Mouse (Mus musculus): Measurements from ENCODE around the gene Cdc42bpa.

The Cdc42bpa gene

GRCm38 (mm10) chr1:180170071-180170470 lies 209.8 kb downstream of the Cdc42bpa start:
- DNase-seq, result no peak

- DNase-seq, result no peak
These were observed 211.6 kb downstream of the Cdc42bpa start for GRCm38 (mm10) chr1:180171883-180172282.

- no peak for DNase-seq
These were observed 212.3 kb downstream of the Cdc42bpa start for GRCm38 (mm10) chr1:180172600-180172999.

- no peak for DNase-seq
These were observed 212.7 kb downstream of the Cdc42bpa start for GRCm38 (mm10) chr1:180173017-180173416.

- DNase-seq, result no peak
These were observed 214.4 kb downstream of the Cdc42bpa start for GRCm38 (mm10) chr1:180174718-180175117.

- no peak for DNase-seq
These were observed 214.9 kb downstream of the Cdc42bpa start for GRCm38 (mm10) chr1:180175167-180175566.

GRCm38 (mm10) chr1:180175635-180176034 lies 215.4 kb downstream of the Cdc42bpa start:
- no peak for DNase-seq

GRCm38 (mm10) chr1:180176784-180177183 lies 216.5 kb downstream of the Cdc42bpa start:
- no peak for DNase-seq

GRCm38 (mm10) chr1:180178340-180178739 lies 218.1 kb downstream of the Cdc42bpa start:
- DNase-seq, result no peak

- DNase-seq, result no peak
These were observed 218.8 kb downstream of the Cdc42bpa start for GRCm38 (mm10) chr1:180179100-180179499.

GRCm38 (mm10) chr1:180179840-180180239 lies 219.6 kb downstream of the Cdc42bpa start:
- no peak for DNase-seq

- DNase-seq, result no peak
These were observed 221.2 kb downstream of the Cdc42bpa start for GRCm38 (mm10) chr1:180181304-180181965.

GRCm38 (mm10) chr1:180181966-180182319 lies 221.7 kb downstream of the Cdc42bpa start:
- no peak for DNase-seq

GRCm38 (mm10) chr1:180182731-180183130 lies 222.5 kb downstream of the Cdc42bpa start:
- no peak for DNase-seq

- DNase-seq, result no peak
These were observed 223.4 kb downstream of the Cdc42bpa start for GRCm38 (mm10) chr1:180183525-180184159.

GRCm38 (mm10) chr1:180184768-180185167 lies 224.5 kb downstream of the Cdc42bpa start:
- no peak for DNase-seq

- no peak for DNase-seq
These were observed 225.6 kb downstream of the Cdc42bpa start for GRCm38 (mm10) chr1:180185877-180186276.

- no peak for DNase-seq
These were observed 226.1 kb downstream of the Cdc42bpa start for GRCm38 (mm10) chr1:180186371-180186770.

GRCm38 (mm10) chr1:180188951-180189350 lies 228.7 kb downstream of the Cdc42bpa start:
- DNase-seq, result no peak

GRCm38 (mm10) chr1:180191112-180191511 lies 230.8 kb downstream of the Cdc42bpa start:
- no peak for DNase-seq

- no peak for DNase-seq
These were observed 231.5 kb downstream of the Cdc42bpa start for GRCm38 (mm10) chr1:180191651-180192220.

GRCm38 (mm10) chr1:180192866-180193265 lies 232.6 kb downstream of the Cdc42bpa start:
- no peak for DNase-seq

GRCm38 (mm10) chr1:180193391-180193935 lies 233.2 kb downstream of the Cdc42bpa start:
- DNase-seq, result no peak

GRCm38 (mm10) chr1:180194048-180194447 lies 233.8 kb downstream of the Cdc42bpa start:
- DNase-seq, result no peak

Data from lung, postnatal 10 days (tissue).